Mouse (Mus musculus) midbrain, embryonic 13.5 days (tissue): ENCODE measurements around the gene Sac3d1. TPM values are rescaled to one million over a fixed set of nuclear protein-coding genes. Genes with fewer than 3 reads are reported as not detected.
A peak's percentile ranks its signal among the peaks of the same experiment; 100 is the strongest.

ENCODE experiments used
- ATAC-seq: fragments of 200-750 bp; cut with Nextera tagmentation; 2 replicates; pipeline ENCODE4 v1.8.0; 2017; ENCODE audit warnings: mild to moderate bottlenecking, moderate TSS enrichment, moderate library complexity
- H3K27ac ChIP-seq: fragments of 300-500 bp; sonication (generic); 2 replicates; pipeline ENCODE4 v1.5.1; 2015; ENCODE audit warnings: inconsistent platforms, mild to moderate bottlenecking, moderate library complexity
- H3K27me3 ChIP-seq: fragments of 300-500 bp; sonication (generic); 2 replicates; pipeline ENCODE4 v1.6.1; 2015; ENCODE audit warnings: mild to moderate bottlenecking, inconsistent platforms
- H3K36me3 ChIP-seq: fragments of 300-500 bp; sonication (generic); 2 replicates; pipeline ENCODE4 v1.6.1; 2015; ENCODE audit warnings: mild to moderate bottlenecking, inconsistent platforms
- H3K4me1 ChIP-seq: fragments of 300-500 bp; sonication (generic); replicated peaks from 2 replicates; pipeline ENCODE4 v1.6.1; 2015; ENCODE audit warnings: inconsistent platforms
- H3K4me2 ChIP-seq: fragments of 300-500 bp; sonication (generic); replicated peaks from 2 replicates; pipeline ENCODE4 v1.6.1; 2015; ENCODE audit warnings: moderate library complexity, mild to moderate bottlenecking, inconsistent platforms
- H3K4me3 ChIP-seq: fragments of 300-500 bp; sonication (generic); replicated peaks from 2 replicates; pipeline ENCODE4 v1.5.1; 2015; ENCODE audit warnings: mild to moderate bottlenecking, inconsistent platforms
- H3K9ac ChIP-seq: fragments of 300-500 bp; sonication (generic); replicated peaks from 2 replicates; pipeline ENCODE4 v1.6.1; 2015; ENCODE audit warnings: mild to moderate bottlenecking, inconsistent platforms
- H3K9me3 ChIP-seq: fragments of 300-500 bp; sonication (generic); 2 replicates; pipeline ENCODE4 v1.6.1; 2016; ENCODE audit warnings: mild to moderate bottlenecking, inconsistent platforms
- WGBS: fragments of 180-500 bp; shearing (Covaris S2); methylation state at CpG from one replicate; pipeline ENCODE4 v1.1.7; 2015; 5-methylcytosine and 5-hydroxymethylcytosine counted together
- polyA plus RNA-seq: library from polyadenylated mRNA; unstranded; fragments of >200 nt; fragmentation: Nextera tagmentation; extraction: Ambion mirVana; gene quantifications from 2 replicates; pipeline ENCODE4 v1.2.1, GENCODE M21; 2015

Gene Sac3d1
- polyA plus RNA-seq, 1 experiment from 2014 or later = 41.8 TPM

DNA sequence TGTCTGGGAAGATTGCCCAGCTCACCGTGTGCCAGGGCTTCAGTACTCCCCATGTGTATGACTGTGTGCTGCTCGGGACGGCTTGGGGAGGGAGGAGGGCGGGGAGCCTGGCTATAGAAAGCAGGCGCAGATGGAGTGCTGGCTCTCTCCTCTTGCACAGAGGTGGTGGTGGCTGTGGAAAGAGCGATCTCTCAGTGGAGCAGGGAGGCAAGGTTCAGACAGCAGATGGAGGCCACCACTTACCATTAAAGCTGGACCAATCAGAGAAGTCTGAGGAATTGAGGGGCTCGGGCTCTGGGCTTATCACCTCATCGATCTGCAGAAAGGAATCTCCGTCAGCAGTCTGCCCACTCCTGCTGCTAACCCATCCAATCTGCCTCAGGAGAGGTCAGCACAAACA lies 36.3 kb downstream of the Sac3d1 start, which contains the start of gene Gm28374:
Gm28374 (minus strand) TSS at position 101 of the 400 bp plus-strand sequence.
- 94% methylated on average over 9 of the region's 9 CpGs for WGBS

DNA sequence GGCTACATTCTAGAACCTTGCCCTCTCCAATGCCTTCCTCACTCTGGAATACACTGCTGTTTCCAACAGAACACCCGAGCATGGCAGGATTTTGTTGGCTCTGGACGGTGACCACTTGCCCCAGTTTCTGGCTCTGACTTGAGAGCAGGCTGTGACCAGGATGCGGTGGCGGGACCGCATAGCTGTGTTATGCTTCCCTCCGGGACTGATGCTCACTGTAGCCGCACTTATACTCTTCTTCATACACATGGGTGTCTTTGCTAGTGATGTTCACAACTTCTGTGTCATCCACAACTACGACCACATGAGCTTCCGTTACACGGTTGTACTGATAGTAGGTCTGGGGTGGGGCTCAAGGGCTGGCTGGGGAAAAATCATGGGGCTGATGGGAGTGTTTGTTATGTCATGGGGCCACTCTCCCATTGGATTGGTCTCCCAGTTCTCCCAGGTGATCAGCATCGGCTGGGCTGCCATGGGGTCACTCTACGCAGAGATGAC lies 38.4 kb downstream of the Sac3d1 start, which contains the start of gene Tmem262:
Tmem262 (plus strand) TSS at position 51 of the 498 bp plus-strand sequence.
- ATAC-seq = no peak
- H3K4me3 ChIP-seq = no peak within 1 kb of the TSS
- 95% methylated on average over 12 of the region's 12 CpGs for WGBS
- H3K9me3 ChIP-seq = no peaks in the 10 kb centered on the region
- peaks cover 28% of the 10 kb centered on the region for H3K36me3 ChIP-seq
- H3K27me3 ChIP-seq = no peaks in the 10 kb centered on the region
- H3K4me1 ChIP-seq = peaks cover 30% of the 10 kb centered on the region
- H3K9ac ChIP-seq = no peak within 1 kb of the TSS
- no peak within 1 kb of the TSS for H3K27ac ChIP-seq
- no peak within 1 kb of the TSS for H3K4me2 ChIP-seq

More for the DNA sequence above, 36.3 kb downstream of the Sac3d1 start, which contains the start of gene Gm28374:
- H3K9ac ChIP-seq = no peak within 1 kb of the TSS
- no peak for ATAC-seq
- H3K27me3 ChIP-seq = no peaks in the 10 kb centered on the region
- no peak within 1 kb of the TSS for H3K4me2 ChIP-seq
- no peaks in the 10 kb centered on the region for H3K9me3 ChIP-seq
- peaks cover 28% of the 10 kb centered on the region for H3K36me3 ChIP-seq
- H3K27ac ChIP-seq = no peak within 1 kb of the TSS
- no peak within 1 kb of the TSS for H3K4me3 ChIP-seq
- H3K4me1 ChIP-seq = peaks cover 31% of the 10 kb centered on the region

GRCm38 (mm10) chr19:6076564-6077393 lies 41.7 kb downstream of the Sac3d1 start, which contains the start of gene Vps51:
Gene Vps51, minus strand, starts transcription at chr19:6077231.
- no peaks in the 10 kb centered on the region for H3K27me3 ChIP-seq
- H3K9ac ChIP-seq = peak within 1 kb of the TSS; percentile 81
- peak within 1 kb of the TSS; percentile 74 for H3K4me3 ChIP-seq
- ATAC-seq = peak; percentile 92
- peaks cover 38% of the 10 kb centered on the region for H3K36me3 ChIP-seq
- no peaks in the 10 kb centered on the region for H3K9me3 ChIP-seq
- peaks cover 17% of the 10 kb centered on the region for H3K4me1 ChIP-seq
- H3K4me2 ChIP-seq = peak within 1 kb of the TSS; percentile 87
- peak within 1 kb of the TSS; percentile 83 for H3K27ac ChIP-seq
- WGBS = 1% methylated on average over 33 of the region's 33 CpGs

GRCm38 (mm10) chr19:6073889-6074288 lies 44.6 kb downstream of the Sac3d1 start:
- no peaks in the 10 kb centered on the region for H3K9me3 ChIP-seq
- WGBS = 89% methylated on average over 5 of the region's 5 CpGs
- no peak overlapping the region for H3K27ac ChIP-seq
- H3K9ac ChIP-seq = no peak overlapping the region
- no peak overlapping the region for H3K4me2 ChIP-seq
- no peak overlapping the region for H3K4me3 ChIP-seq
- ATAC-seq = no peak
- H3K27me3 ChIP-seq = no peaks in the 10 kb centered on the region
- H3K4me1 ChIP-seq = peaks cover 17% of the 10 kb centered on the region
- H3K36me3 ChIP-seq = peaks cover 44% of the 10 kb centered on the region

DNA sequence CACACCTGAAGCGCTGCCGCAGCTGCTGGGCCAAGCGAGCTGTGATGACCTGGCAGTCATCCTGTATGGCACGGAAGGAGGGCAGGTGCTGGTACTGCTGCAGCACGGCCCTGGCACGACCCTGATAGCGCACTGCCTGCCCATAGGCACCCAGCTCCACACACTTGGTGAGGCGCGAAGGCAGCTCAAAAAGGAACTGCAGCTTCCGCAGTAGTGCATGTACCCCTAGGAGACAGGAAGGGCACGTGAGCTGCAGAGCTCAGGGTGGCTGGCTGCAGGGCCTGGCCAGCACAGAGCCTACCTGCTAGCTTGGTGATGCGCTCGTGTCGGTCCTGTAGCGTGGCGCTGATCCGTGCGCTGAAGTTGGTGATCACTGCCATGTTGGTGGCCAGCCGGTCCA lies 47.2 kb downstream of the Sac3d1 start:
- Histone ChIP-seq H3K4me3 (no peak overlapping the region), H3K9me3 (no peaks in the 10 kb centered on the region), H3K27ac (no peak overlapping the region), H3K4me1 (peaks cover 29% of the 10 kb centered on the region), H3K27me3 (no peaks in the 10 kb centered on the region), H3K36me3 (peaks cover 46% of the 10 kb centered on the region), H3K4me2 (no peak overlapping the region), H3K9ac (peak overlapping the region; percentile 28; the same call in 1 of the 2 replicates)
- 96% methylated on average over 19 of the region's 19 CpGs for WGBS
- ATAC-seq = no peak

GRCm38 (mm10) chr19:6070571-6071250 lies 47.7 kb downstream of the Sac3d1 start:
- Histone ChIP-seq H3K9me3 (no peaks in the 10 kb centered on the region), H3K27ac (no peak overlapping the region), H3K27me3 (no peaks in the 10 kb centered on the region), H3K36me3 (peaks cover 46% of the 10 kb centered on the region), H3K4me2 (no peak overlapping the region), H3K4me1 (peaks cover 29% of the 10 kb centered on the region), H3K4me3 (no peak overlapping the region), H3K9ac (peak overlapping the region; percentile 28; the same call in 1 of the 2 replicates)
- WGBS = 93% methylated on average over 31 of the region's 31 CpGs
- no peak for ATAC-seq

DNA sequence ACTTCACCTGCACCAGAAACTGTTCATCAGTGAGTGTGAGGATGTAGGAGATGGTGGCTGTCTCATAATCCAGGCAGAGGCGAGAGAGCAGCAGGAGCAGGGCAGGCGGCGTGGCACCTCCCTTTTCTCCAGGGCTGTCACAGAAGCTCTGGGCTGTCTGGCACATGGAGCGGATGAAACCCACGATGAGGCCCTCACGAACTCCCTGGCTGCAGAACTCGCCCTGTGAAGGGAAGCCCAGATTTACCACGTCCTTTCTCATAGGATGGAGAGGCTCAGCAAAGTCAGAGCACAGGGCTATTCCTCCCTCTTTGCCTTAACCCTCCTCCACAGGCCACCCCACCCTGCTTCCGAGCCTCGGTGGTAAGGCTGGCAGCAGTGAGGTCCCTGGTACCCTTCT lies 48.6 kb downstream of the Sac3d1 start:
- Histone ChIP-seq H3K9me3 (no peaks in the 10 kb centered on the region), H3K36me3 (peaks cover 46% of the 10 kb centered on the region), H3K27me3 (no peaks in the 10 kb centered on the region), H3K4me1 (peaks cover 29% of the 10 kb centered on the region), H3K9ac (no peak overlapping the region), H3K4me3 (no peak overlapping the region), H3K27ac (no peak overlapping the region), H3K4me2 (no peak overlapping the region)
- ATAC-seq = no peak
- WGBS = 92% methylated on average over 10 of the region's 10 CpGs

DNA sequence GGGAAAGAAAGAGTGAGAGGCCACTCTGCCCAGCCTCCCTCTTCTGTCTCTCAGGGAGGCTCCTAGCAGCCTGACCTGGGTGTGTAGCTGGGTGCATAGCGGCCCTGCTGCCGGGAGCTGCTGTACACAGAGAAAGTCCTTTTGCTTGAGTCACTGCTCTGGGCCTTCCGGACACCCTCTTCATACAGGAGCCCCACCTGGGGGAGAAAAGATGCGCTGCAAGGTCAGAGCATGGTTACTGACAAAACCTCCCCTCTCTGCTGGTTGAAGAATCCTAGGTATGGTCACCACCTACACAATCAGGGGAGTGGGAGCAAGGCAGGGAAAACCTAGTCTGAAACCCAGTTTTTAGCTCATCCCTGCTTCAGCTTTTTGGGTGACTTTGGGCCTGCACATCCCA lies 49.5 kb downstream of the Sac3d1 start:
- no peaks in the 10 kb centered on the region for H3K27me3 ChIP-seq
- no peak overlapping the region for H3K4me3 ChIP-seq
- H3K4me2 ChIP-seq = no peak overlapping the region
- H3K9ac ChIP-seq = no peak overlapping the region
- peaks cover 30% of the 10 kb centered on the region for H3K4me1 ChIP-seq
- H3K27ac ChIP-seq = no peak overlapping the region
- no peaks in the 10 kb centered on the region for H3K9me3 ChIP-seq
- peaks cover 42% of the 10 kb centered on the region for H3K36me3 ChIP-seq
- ATAC-seq = no peak
- 82% methylated on average over 4 of the region's 4 CpGs for WGBS

GRCm38 (mm10) chr19:6067724-6068415 lies 50.6 kb downstream of the Sac3d1 start, which contains the start of gene Tm7sf2:
Gene Tm7sf2, minus strand, starts transcription at chr19:6068373.
- H3K36me3 ChIP-seq = peaks cover 33% of the 10 kb centered on the region
- WGBS = 8% methylated on average over 33 of the region's 33 CpGs

GRCm38 (mm10) chr19:6067011-6067723 lies 51.3 kb downstream of the Sac3d1 start:
- under 1% methylated on average over 30 of the region's 30 CpGs for WGBS
- Histone ChIP-seq H3K9me3 (no peaks in the 10 kb centered on the region), H3K4me1 (peaks cover 48% of the 10 kb centered on the region), H3K36me3 (peaks cover 28% of the 10 kb centered on the region), H3K4me3 (peak overlapping the region; percentile 62), H3K27me3 (no peaks in the 10 kb centered on the region), H3K9ac (peak overlapping the region; percentile 84), H3K4me2 (peak overlapping the region; percentile 93), H3K27ac (peak overlapping the region; percentile 93)
- peak; percentile 76 for ATAC-seq

More at GRCm38 (mm10) chr19:6067724-6068415, 50.6 kb downstream of the Sac3d1 start, which contains the start of gene Tm7sf2:
- H3K27me3 ChIP-seq = no peaks in the 10 kb centered on the region
- peak; percentile 92 for ATAC-seq
- no peaks in the 10 kb centered on the region for H3K9me3 ChIP-seq
- peak within 1 kb of the TSS; percentile 93 for H3K4me2 ChIP-seq
- peaks cover 41% of the 10 kb centered on the region for H3K4me1 ChIP-seq
- peak within 1 kb of the TSS; percentile 93 for H3K27ac ChIP-seq
- H3K9ac ChIP-seq = peak within 1 kb of the TSS; percentile 84
- H3K4me3 ChIP-seq = peak within 1 kb of the TSS; percentile 62

- H3K36me3 ChIP-seq = peaks cover 28% of the 10 kb centered on the region
- WGBS = 43% methylated on average over 5 of the region's 5 CpGs
- ATAC-seq = peak; percentile 35
Observed at GRCm38 (mm10) chr19:6066571-6066970, 51.9 kb downstream of the Sac3d1 start.

More at GRCm38 (mm10) chr19:6066571-6066970, 51.9 kb downstream of the Sac3d1 start:
- no peaks in the 10 kb centered on the region for H3K27me3 ChIP-seq
- peak overlapping the region; percentile 62 for H3K4me3 ChIP-seq
- peaks cover 54% of the 10 kb centered on the region for H3K4me1 ChIP-seq
- H3K9ac ChIP-seq = peak overlapping the region; percentile 84
- peak overlapping the region; percentile 93 for H3K4me2 ChIP-seq
- H3K27ac ChIP-seq = peak overlapping the region; percentile 93
- no peaks in the 10 kb centered on the region for H3K9me3 ChIP-seq
